Mouse (Mus musculus) bone marrow macrophage, adult 2 months (primary cell): Measurements from ENCODE around the gene Ctnna2.

ENCODE experiments used
- CTCF ChIP-seq: IDR thresholded peaks from 2 replicates; pipeline ENCODE4 v1.5.1; 2012; ENCODE audit warnings: low read depth, mild to moderate bottlenecking, low read length, moderate library complexity
- POLR2A ChIP-seq: IDR thresholded peaks from 2 replicates; pipeline ENCODE4 v1.6.1; 2012; ENCODE audit warnings: mild to moderate bottlenecking, low read depth, low read length, borderline replicate concordance

DNA sequence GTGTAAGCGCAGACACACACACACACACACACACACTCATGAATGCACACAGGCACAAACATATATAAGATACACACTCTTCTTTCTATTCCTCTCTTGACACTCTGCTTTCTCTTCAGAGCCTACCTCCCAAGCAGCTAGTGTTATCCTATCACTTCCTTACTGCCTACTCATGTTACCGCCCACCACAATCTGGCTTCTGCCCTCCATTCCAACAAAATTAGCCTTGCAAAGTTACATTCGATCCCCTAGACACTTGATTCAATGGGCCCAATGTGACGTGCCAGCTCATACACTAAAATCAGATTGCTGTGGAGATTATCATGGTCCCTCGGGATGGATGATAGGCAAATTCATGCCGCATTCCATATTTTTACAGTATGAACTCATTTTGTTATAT lies 116.7 kb downstream of the Ctnna2 start:
- TF ChIP-seq POLR2A (no peak), CTCF (no peak)
